Mouse (Mus musculus): ENCODE results near the gene Ybx1.

DNA sequence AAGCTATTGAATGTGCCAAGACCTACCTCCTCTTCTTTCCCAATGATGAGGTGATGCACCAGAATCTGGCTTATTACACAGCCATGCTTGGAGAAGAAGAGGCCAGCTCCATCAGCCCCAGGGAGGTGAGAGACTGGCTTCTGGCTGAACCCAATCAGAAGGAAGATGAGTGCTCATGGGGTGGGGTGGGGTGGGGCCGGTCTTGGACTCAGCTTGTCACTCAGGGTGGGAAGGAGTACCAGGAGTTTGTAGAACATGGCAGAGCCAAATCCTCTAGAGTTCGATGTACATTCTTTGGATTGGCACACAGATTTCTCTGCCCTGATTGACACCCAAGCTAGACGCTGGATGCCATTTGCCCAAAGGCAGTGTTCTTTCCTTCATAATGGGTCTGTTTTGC lies 55.7 kb downstream of the Ybx1 start:
- TF ChIP-seq GATA1 (IDR thresholded peaks at IDR 0.05; ENCODE audit: low read length), result no peak
- no peak for TF ChIP-seq TAL1 (IDR thresholded peaks at IDR 0.05; ENCODE audit: low read length)
